Mouse (Mus musculus): ENCODE measurements around the gene Kctd11.

- no peak for TF ChIP-seq TBP (conservative IDR thresholded peaks at IDR 0.05; ENCODE audit: low read depth, low read length)
- TF ChIP-seq CHD1 (IDR thresholded peaks at IDR 0.05; ENCODE audit: low read depth, low read length): no peak
- TF ChIP-seq CTCF (conservative IDR thresholded peaks at IDR 0.05 in 1 of 2, IDR thresholded peaks at IDR 0.05 in 1 of 2; ENCODE audit: low read depth in 2 of 2, low read length in 2 of 2): no peak
- TF ChIP-seq EP300 (IDR thresholded peaks at IDR 0.05; ENCODE audit: low read length): no peak
- TF ChIP-seq ZC3H11A (IDR thresholded peaks at IDR 0.05; ENCODE audit: low read depth, low read length): no peak
- no peak for TF ChIP-seq BHLHE40 (IDR thresholded peaks at IDR 0.05; ENCODE audit: low read depth, low read length)
- no peak for TF ChIP-seq ELF1 (IDR thresholded peaks at IDR 0.05; ENCODE audit: low read depth, low read length)
- no peak for TF ChIP-seq HCFC1 (IDR thresholded peaks at IDR 0.05; ENCODE audit: low read depth, low read length)
- TF ChIP-seq MYC (IDR thresholded peaks at IDR 0.05; ENCODE audit: low read depth, low read length): no peak
- TF ChIP-seq UBTF (IDR thresholded peaks at IDR 0.05; ENCODE audit: low read depth, low read length): 0 out of 2 replicates have a peak, but pooled peaks have one; percentile 12
These were observed 42.5 kb downstream of the Kctd11 start for GRCm38 (mm10) chr11:69838714-69839104.
